Mouse (Mus musculus): Measurements from ENCODE around the gene Akap13.

DNA sequence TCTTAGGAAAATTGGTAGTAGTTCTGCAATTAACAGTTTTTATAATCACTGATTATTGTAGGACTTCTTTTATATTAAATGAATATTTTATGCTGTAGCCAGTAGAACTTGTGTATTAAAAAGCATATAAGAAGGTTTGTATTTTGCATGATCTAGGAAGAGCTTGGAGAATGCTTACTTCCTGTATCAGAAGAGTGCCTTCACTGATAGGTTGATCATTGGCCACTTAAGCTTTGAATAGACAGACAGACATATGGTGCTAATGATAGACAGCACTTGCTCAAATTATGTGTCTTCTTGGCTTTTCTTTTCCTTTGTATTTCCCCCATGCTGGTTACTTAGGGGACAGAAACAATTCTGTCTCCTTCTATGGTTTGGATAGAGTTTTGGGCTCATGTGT lies 139.9 kb downstream of the Akap13 start:
- TF ChIP-seq CTCF (IDR thresholded peaks at IDR 0.05) (no peak), EP300 (IDR thresholded peaks at IDR 0.05; ENCODE audit: insufficient read depth, low read depth, low read length) (no peak), POLR2A (IDR thresholded peaks at IDR 0.05; ENCODE audit: insufficient read depth, low read depth, low read length) (no peak)

All from heart, adult 2 months (tissue).